Mouse (Mus musculus) frontal cortex, postnatal 14 days (tissue): ENCODE measurements around the gene Mrvi1.

Source experiments
- DNase-seq, 2 experiments: peaks; one replicate each; pipeline ENCODE4 v3.0.0; 2022; ENCODE audit warnings: low spot score in 2 of 2

The Mrvi1 gene

DNA sequence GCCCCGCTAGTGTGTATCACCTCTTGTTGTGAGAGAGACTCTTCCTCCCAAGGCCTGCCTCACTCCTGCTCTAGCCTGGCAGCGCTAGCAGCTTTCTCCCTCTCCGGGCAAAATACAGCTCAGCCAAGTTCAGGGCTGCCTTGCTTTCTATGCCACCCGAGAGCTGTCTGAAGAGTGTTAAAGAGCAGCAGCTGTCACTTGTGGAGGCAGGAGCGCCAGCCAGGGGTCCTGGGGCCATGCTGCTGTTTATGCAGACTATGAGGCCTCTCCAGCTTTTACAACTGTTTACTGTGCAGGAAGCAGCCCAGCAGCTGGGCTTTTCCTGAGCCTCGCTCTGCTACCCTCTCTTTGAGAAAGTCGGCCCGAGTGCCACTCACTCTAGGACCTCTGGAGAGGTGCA, 1.2 kb downstream of the Mrvi1 start:
- DNase-seq, result no peak

- DNase-seq, result no peak
Measured at GRCm38 (mm10) chr7:110977699-110978392, 4.4 kb downstream of the Mrvi1 start.

- no peak for DNase-seq
Measured at GRCm38 (mm10) chr7:110973450-110973849, 8.8 kb downstream of the Mrvi1 start.

GRCm38 (mm10) chr7:110972796-110973195, 9.5 kb downstream of the Mrvi1 start:
- no peak for DNase-seq

DNA sequence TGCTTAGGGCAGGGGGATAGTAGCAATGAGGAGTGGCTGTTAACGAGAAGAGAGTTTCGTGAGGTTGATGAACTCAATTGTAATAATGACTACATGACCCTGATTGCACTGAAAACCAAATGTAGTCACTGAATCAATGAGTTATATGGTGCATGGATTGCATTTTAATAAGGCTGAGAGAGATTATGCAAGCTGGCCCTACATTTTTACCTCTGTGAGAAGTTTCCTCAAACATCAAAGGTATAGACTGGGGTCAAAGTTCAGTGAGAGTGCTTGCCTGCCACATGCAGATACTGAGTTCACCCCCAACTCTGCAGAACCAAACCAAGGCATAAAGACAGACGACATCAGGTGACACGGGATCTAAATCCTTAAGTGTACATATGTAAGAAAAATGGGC, 14.9 kb downstream of the Mrvi1 start:
- no peak for DNase-seq

DNA sequence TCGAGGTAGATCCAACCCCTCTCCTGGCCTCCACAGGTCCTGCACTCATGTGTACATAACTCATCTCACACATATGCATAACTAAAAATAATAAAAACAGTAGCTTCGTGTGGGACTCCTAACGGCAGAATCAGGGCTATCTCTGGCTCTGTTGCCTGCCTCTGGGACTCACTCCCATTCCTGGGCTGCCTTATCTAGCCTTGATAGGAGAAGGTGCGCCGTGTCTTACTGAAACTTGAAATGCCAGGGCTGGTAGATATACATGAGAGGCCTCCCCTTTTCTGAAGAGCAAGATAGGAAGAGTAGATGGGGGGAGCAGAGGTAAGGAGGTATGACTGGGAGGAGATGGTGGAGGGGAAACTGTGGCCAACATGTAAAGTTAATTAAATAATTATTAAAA, 15.4 kb downstream of the Mrvi1 start:
- no peak for DNase-seq

DNA sequence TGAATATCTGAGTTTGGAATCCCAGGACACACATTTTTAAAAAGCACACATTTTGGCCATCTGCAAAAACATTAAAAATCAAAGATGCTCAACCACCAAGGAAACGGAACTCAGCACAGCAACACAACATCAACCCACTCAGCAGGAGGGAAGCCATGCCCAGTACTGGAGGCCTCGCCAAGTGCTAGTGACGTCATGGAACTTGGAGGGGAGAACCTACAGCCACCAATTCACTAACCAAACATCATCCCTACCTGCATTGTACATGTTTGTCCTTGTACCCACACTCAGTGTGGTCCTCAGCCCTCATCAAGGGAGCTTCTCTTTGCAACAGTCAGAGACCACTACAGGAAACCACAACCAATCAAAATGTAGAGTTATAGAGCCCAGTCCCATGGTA, 16.9 kb downstream of the Mrvi1 start:
- no peak for DNase-seq

DNA sequence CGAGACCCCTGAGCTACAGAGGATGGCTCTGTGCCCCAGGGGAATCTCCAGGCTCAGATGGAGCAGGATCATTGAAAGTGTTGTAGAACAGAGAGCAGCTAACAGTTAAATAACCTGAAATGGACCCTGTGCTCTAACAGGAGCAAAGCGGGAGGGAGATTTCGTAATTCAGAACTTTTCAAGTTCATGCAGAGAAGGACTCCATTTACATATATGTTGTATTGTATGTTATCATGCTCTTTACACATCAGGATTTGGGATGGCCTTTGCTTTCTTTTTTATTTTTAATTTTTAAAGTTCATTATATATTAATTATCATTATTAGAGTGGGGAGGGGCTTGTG, 18.6 kb downstream of the Mrvi1 start:
- DNase-seq, result no peak

DNA sequence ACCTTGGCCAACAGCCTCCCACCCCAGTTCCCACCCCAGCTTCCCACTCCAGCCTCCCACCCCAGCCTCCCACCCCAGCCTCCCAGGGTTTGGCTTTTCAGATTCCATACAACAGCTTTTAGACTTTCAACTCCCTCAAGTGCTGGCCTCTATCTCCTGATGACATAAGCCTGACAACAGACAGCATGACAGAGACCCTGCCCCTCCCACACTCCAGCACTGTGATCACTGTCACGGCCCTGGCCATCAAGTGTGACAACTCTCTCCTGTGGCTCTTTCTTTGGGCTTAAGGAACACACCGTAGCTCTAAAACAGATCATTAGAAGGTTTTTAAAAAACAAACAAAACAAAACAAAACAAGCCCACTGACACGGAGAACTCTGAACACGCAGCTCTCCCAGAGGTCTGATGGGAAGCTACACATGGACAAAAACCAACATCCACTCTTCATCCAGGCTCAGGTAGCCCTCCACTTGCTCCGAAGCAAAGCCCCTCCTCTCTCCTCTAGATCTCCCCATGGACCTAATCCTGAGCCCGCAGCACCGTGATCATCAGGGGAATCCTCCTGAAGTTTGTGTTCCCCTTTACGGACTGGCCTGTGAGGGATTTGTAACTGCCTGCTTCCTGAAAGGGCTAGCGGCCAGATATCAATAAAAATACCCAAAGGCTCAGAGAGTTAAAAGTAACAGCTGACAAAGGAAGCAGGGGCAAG, 19.2 kb downstream of the Mrvi1 start:
- no peak for DNase-seq

DNA sequence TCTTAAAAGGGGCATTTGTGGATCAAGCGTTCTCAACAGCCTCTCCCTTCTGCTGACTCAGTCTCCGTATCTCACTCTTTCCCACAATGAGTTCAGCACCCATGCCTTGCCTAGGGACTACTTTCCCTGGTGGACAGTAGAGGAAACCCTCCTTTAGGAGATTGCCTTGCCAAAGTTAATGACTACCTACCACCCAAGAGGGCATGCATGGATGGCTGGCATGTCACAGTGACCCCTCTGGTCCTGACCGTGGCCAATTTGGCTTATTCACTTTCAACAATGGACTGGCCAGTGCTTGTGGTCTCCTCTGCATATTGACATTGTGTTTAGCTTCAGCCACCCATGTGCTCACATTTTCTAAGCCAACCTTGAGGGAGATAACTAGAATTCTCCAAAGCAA, 19.8 kb downstream of the Mrvi1 start:
- no peak for DNase-seq

GRCm38 (mm10) chr7:110956422-110957170, 25.7 kb downstream of the Mrvi1 start:
- no peak for DNase-seq

DNA sequence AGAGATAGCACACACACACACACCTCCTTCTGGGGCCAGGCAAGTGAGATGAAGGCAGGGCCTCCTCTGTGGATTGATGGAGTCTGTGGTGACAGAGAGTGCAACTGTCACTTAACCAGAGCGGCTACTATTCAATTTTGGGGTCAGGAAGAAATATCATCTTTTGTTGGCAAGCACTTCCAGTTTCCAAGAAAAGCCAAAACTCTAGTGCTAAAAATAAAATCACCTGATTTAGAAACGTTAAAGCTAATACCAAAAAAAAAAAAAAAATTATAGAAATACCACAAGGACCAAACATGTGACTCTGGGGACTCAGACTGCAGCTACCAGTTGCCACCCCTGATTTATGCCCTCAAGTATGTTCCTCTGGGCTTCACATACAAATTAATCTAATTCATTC, 26.7 kb downstream of the Mrvi1 start:
- no peak for DNase-seq

DNA sequence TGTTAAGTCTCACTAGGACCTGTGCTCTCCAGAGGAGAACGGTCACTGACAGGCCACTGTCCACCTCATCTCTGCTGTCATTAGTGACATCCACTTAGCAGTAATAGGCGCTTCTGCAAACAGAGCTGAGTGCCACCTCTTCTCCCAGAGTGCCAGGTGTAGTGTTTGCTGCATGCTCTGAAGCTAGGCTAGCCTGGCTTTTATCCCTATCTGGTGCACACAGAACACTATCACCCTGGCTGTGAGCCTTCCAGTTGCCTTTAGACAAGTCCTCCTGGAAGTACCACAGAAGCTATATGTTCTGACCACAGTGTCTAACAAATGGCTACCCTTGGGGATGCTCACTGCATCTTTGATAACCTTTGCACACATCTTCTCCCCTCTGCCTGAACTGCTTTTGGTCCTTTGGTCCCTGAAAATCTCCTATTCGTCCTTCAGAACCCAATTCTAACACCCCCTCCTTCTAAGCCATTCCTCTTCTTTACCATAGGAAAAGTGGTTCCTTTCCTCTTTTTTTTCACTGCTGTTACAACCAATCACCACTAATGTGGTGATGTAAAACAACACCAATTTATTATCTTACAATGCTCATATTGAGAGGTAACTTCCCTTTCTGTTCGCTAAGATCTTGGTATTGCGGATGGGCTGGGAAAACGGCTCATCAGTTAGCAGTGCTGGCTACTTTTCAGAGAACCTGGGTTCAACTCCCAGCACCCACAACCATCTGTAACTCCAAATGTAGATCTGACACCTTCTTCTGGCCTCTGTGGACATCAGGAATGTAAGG, 28.0 kb downstream of the Mrvi1 start:
- DNase-seq, result no peak

- DNase-seq, result no peak
Measured at GRCm38 (mm10) chr7:110953210-110953609, 29.1 kb downstream of the Mrvi1 start.

- DNase-seq, result no peak
Measured at GRCm38 (mm10) chr7:110950621-110950925, 31.7 kb downstream of the Mrvi1 start.

DNA sequence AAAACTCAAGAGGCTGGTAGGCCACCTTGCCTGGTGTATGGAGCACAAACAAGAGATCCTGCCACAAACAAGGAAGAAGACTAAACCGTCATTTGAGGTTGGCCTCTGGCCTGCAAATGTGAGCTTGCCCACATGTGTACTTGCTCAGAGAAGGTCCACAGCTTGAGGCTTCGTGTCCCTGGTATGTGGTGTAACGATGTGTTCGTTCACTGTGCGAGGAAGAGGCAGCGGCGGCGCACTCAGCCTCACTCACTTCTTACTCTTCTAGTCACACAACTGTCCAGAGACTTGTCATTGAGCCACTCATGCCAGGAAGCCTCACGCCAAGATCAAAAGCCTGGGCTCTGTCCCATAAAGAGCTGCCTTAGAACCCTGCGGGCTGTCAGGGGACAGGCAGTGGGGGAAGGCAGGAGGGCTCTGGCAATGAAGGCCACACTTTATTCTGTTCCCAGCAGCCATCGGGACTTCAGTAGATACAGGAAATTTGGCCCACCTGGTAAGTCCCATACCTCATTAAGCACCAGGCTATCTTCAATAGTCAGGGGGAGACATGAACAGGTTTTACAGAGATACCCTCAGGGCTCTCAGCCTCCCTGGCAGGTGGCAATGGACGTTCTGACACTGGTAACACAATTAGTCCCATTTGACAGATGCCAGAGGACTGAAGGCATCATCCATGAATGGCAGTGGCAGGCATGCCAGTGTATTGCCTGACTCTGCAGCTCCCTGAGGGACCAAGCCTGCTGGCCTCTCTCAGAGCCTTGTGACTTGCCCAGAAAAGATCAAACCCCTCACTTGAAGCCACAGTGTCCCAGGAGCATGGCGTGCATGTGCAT, 32.3 kb downstream of the Mrvi1 start:
- no peak for DNase-seq

GRCm38 (mm10) chr7:110948579-110948978, 33.7 kb downstream of the Mrvi1 start:
- no peak for DNase-seq

- DNase-seq, result no peak
Measured at GRCm38 (mm10) chr7:110947616-110948015, 34.6 kb downstream of the Mrvi1 start.

GRCm38 (mm10) chr7:110946731-110947130, 35.5 kb downstream of the Mrvi1 start:
- DNase-seq, result no peak

GRCm38 (mm10) chr7:110944321-110944720, 37.9 kb downstream of the Mrvi1 start:
- no peak for DNase-seq
